Mouse (Mus musculus): ENCODE data around the gene Aup1. TPM values are rescaled to one million over a fixed set of nuclear protein-coding genes. Genes with fewer than 3 reads are reported as not detected.

Aup1 gene
- total and polyA plus RNA-seq, 3 experiments = 259 to 500 TPM; not detected in 1

- TF ChIP-seq MAZ (IDR thresholded peaks at IDR 0.05; ENCODE audit: low read depth, low read length) (peak; percentile 68; the same call in 1 of the 2 replicates), MYB (IDR thresholded peaks at IDR 0.05; ENCODE audit: low read depth, low read length) (no peak)
Measured at GRCm38 (mm10) chr6:83010010-83010409, 44.3 kb upstream of the Aup1 start (continued).

- peak overlapping the region; percentile 16 for H3K9ac ChIP-seq (ENCODE audit: control insufficient read depth, low read depth, low read length, poor library complexity, severe bottlenecking)
Measured at GRCm38 (mm10) chr6:83011255-83011654, 43.1 kb upstream of the Aup1 start.

GRCm38 (mm10) chr6:83011756-83012155 lies 42.6 kb upstream of the Aup1 start:
- Histone ChIP-seq H3K9ac (ENCODE audit: control insufficient read depth, low read depth, low read length, poor library complexity, severe bottlenecking) (no peak overlapping the region; the same call in 1 of the 2 replicates), H3K4me3 (ENCODE audit: control insufficient read depth in 1 of 2, insufficient read depth in 1 of 2, low read depth in 2 of 2, low read length in 2 of 2) (no peak overlapping the region), H3K27ac (ENCODE audit: control insufficient read depth, low read depth, low read length) (peak overlapping the region; percentile 40), H3K27me3 (ENCODE audit: control insufficient read depth in 1 of 2, insufficient read depth in 2 of 2, low read length in 2 of 2) (no peaks in the 10 kb centered on the region), H3K79me2 (ENCODE audit: control insufficient read depth, insufficient read depth, low read length, poor library complexity) (peaks cover 3% of the 10 kb centered on the region), H3K4me1 (ENCODE audit: control insufficient read depth in 1 of 2, insufficient read depth in 2 of 2, low read length in 2 of 2) (peaks cover 42 to 56% of the 10 kb centered on the region in 2 experiments), H3K9me3 (replicated peaks; ENCODE audit: insufficient read depth, low read length) (no peaks in the 10 kb centered on the region), H3K36me3 (ENCODE audit: control insufficient read depth in 1 of 2, insufficient read depth in 2 of 2, low read length in 2 of 2) (peaks cover 0 to 53% of the 10 kb centered on the region in 2 experiments; a peak in 2 of 4 replicates)
- DNase-seq (ENCODE audit: low read depth, low spot score) = peak; percentile 51
- TF ChIP-seq SIN3A (IDR thresholded peaks at IDR 0.05; ENCODE audit: low read length) (no peak), MXI1 (IDR thresholded peaks at IDR 0.05; ENCODE audit: low read depth, low read length) (no peak), ZNF384 (IDR thresholded peaks at IDR 0.05; ENCODE audit: low read depth, low read length) (no peak), MAX (IDR thresholded peaks at IDR 0.05; ENCODE audit: low read length) (no peak), ZC3H11A (IDR thresholded peaks at IDR 0.05; ENCODE audit: low read depth, low read length) (no peak), POLR2A (IDR thresholded peaks at IDR 0.05; ENCODE audit: control insufficient read depth in 1 of 2, insufficient read depth in 1 of 2, low read depth in 1 of 2, low read length in 2 of 2, poor library complexity in 1 of 2) (no peak), JUND (IDR thresholded peaks at IDR 0.05; ENCODE audit: low read depth, low read length) (no peak), POLR2AphosphoS5 (IDR thresholded peaks at IDR 0.05; ENCODE audit: borderline replicate concordance, low read depth, low read length) (no peak), POLR2AphosphoS2 (IDR thresholded peaks at IDR 0.05; ENCODE audit: low read length) (no peak), EP300 (IDR thresholded peaks at IDR 0.05; ENCODE audit: low read depth in 1 of 2, low read length in 2 of 2) (no peak), ZMIZ1 (IDR thresholded peaks at IDR 0.05; ENCODE audit: low read depth, low read length) (no peak), BHLHE40 (IDR thresholded peaks at IDR 0.05; ENCODE audit: borderline replicate concordance, low read depth, low read length) (no peak)

More at GRCm38 (mm10) chr6:83011255-83011654, 43.1 kb upstream of the Aup1 start:
- H3K27ac ChIP-seq (ENCODE audit: control insufficient read depth, low read depth, low read length) = peak overlapping the region; percentile 40
- peaks cover 42 to 53% of the 10 kb centered on the region in 2 experiments for H3K4me1 ChIP-seq (ENCODE audit: control insufficient read depth in 1 of 2, insufficient read depth in 2 of 2, low read length in 2 of 2)
- peaks cover 0 to 53% of the 10 kb centered on the region in 2 experiments; a peak in 2 of 4 replicates for H3K36me3 ChIP-seq (ENCODE audit: control insufficient read depth in 1 of 2, insufficient read depth in 2 of 2, low read length in 2 of 2)
- H3K9me3 ChIP-seq (replicated peaks; ENCODE audit: insufficient read depth, low read length) = no peaks in the 10 kb centered on the region
- TF ChIP-seq ELF1 (IDR thresholded peaks at IDR 0.05; ENCODE audit: low read depth, low read length) (no peak), SMC3 (IDR thresholded peaks at IDR 0.05; ENCODE audit: low read depth, low read length) (no peak), EP300 (IDR thresholded peaks at IDR 0.05; ENCODE audit: low read depth in 1 of 2, low read length in 2 of 2) (no peak), RCOR1 (IDR thresholded peaks at IDR 0.05; ENCODE audit: low read depth, low read length) (no peak), TBP (IDR thresholded peaks at IDR 0.05; ENCODE audit: low read depth, low read length) (peak; percentile 73), GABPA (IDR thresholded peaks at IDR 0.05; ENCODE audit: low read depth, low read length) (no peak), ZC3H11A (IDR thresholded peaks at IDR 0.05; ENCODE audit: low read depth, low read length) (no peak), HCFC1 (IDR thresholded peaks at IDR 0.05; ENCODE audit: low read depth, low read length) (no peak), ZMIZ1 (IDR thresholded peaks at IDR 0.05; ENCODE audit: low read depth, low read length) (peak; percentile 98), USF1 (IDR thresholded peaks at IDR 0.05; ENCODE audit: low read depth, low read length) (no peak), RAD21 (IDR thresholded peaks at IDR 0.05; ENCODE audit: low read depth, low read length) (no peak), MEF2A (IDR thresholded peaks at IDR 0.05; ENCODE audit: extremely low read depth, insufficient replicate concordance, low read depth, low read length, poor library complexity, severe bottlenecking) (no peak), JUND (IDR thresholded peaks at IDR 0.05; ENCODE audit: low read depth, low read length) (no peak), MYB (IDR thresholded peaks at IDR 0.05; ENCODE audit: low read depth, low read length) (no peak), POLR2A (IDR thresholded peaks at IDR 0.05; ENCODE audit: control insufficient read depth in 1 of 2, insufficient read depth in 1 of 2, low read depth in 1 of 2, low read length in 2 of 2, poor library complexity in 1 of 2) (peak in 1 of 2 experiments; percentile 51; a peak in 1 of 4 replicates), TCF12 (IDR thresholded peaks at IDR 0.05; ENCODE audit: low read depth, low read length) (no peak), ZKSCAN1 (IDR thresholded peaks at IDR 0.05; ENCODE audit: low read depth, low read length) (no peak), TAL1 (IDR thresholded peaks at IDR 0.05; ENCODE audit: low read length) (no peak), CHD1 (IDR thresholded peaks at IDR 0.05; ENCODE audit: low read depth, low read length) (no peak), SIN3A (IDR thresholded peaks at IDR 0.05; ENCODE audit: low read length) (no peak), ETS1 (IDR thresholded peaks at IDR 0.05; ENCODE audit: low read depth, low read length) (peak; percentile 34; the same call in 1 of the 2 replicates), ZNF384 (IDR thresholded peaks at IDR 0.05; ENCODE audit: low read depth, low read length) (no peak), MYC (IDR thresholded peaks at IDR 0.05; ENCODE audit: low read depth, low read length) (no peak), POLR2AphosphoS2 (IDR thresholded peaks at IDR 0.05; ENCODE audit: low read length) (no peak), MAZ (IDR thresholded peaks at IDR 0.05; ENCODE audit: low read depth, low read length) (no peak), CHD2 (IDR thresholded peaks at IDR 0.05; ENCODE audit: low read length) (no peak), NELFE (IDR thresholded peaks at IDR 0.05; ENCODE audit: low read depth, low read length) (peak; percentile 15; the same call in 1 of the 2 replicates), KAT2A (conservative IDR thresholded peaks at IDR 0.05; ENCODE audit: low read depth, low read length) (no peak), E2F4 (IDR thresholded peaks at IDR 0.05; ENCODE audit: borderline replicate concordance, low read depth, low read length) (no peak)
- peaks cover 3% of the 10 kb centered on the region for H3K79me2 ChIP-seq (ENCODE audit: control insufficient read depth, insufficient read depth, low read length, poor library complexity)
- H3K4me3 ChIP-seq (ENCODE audit: control insufficient read depth in 1 of 2, insufficient read depth in 1 of 2, low read depth in 2 of 2, low read length in 2 of 2) = no peak overlapping the region; a peak in 1 of 4 replicates
- peak; percentile 47 for DNase-seq (ENCODE audit: low read depth, low spot score)
- no peaks in the 10 kb centered on the region for H3K27me3 ChIP-seq (ENCODE audit: control insufficient read depth in 1 of 2, insufficient read depth in 2 of 2, low read length in 2 of 2)
